ENCODE assay signal across 8 mouse cellular contexts in genomic region chr8:64204167-64204566, GRCm38 (mm10). TPM values are rescaled to one million over a fixed set of nuclear protein-coding genes. Genes with fewer than 3 reads are reported as not detected.
DNase-seq lines count a peak whose midpoint lies in the region; ATAC-seq and TF ChIP-seq lines count a peak whose summit lies in the region.

No protein-coding gene starts in this region.

- H3K36me3 ChIP-seq in forebrain, embryonic 16.5 days (ENCODE audit: control insufficient read depth, insufficient read depth), result no peaks in the 10 kb centered on the region
- no peaks in the 10 kb centered on the region for H3K36me3 ChIP-seq in heart, postnatal 0 days (replicated peaks; ENCODE audit: control insufficient read depth, insufficient read depth, low read length)
- H3K36me3 ChIP-seq in lung, embryonic 16.5 days (ENCODE audit: control insufficient read depth, insufficient read depth, low read length), result no peaks in the 10 kb centered on the region

- peaks cover 20% of the 10 kb centered on the region for H3K4me1 ChIP-seq in forebrain, embryonic 16.5 days (replicated peaks; ENCODE audit: control insufficient read depth, insufficient read depth, low read length)
- no peaks in the 10 kb centered on the region; the same call in 1 of the 2 replicates for H3K4me1 ChIP-seq in heart, postnatal 0 days (ENCODE audit: control insufficient read depth, insufficient read depth)
- H3K4me1 ChIP-seq in lung, embryonic 16.5 days (replicated peaks; ENCODE audit: control insufficient read depth, insufficient read depth, low read length), result peaks cover 11% of the 10 kb centered on the region; the same call in 1 of the 2 replicates

- ATAC-seq in forebrain, embryonic 16.5 days, result peak; percentile 74
- peak; percentile 88 for ATAC-seq in heart, postnatal 0 days (ENCODE audit: insufficient read depth, low read depth)
- peak; percentile 65 for ATAC-seq in lung, embryonic 16.5 days (ENCODE audit: low read depth)

- no peak overlapping the region for H3K27ac ChIP-seq in forebrain, embryonic 16.5 days (ENCODE audit: low read length)
- H3K27ac ChIP-seq in heart, postnatal 0 days (ENCODE audit: low read depth), result no peak overlapping the region
- H3K27ac ChIP-seq in lung, embryonic 16.5 days (ENCODE audit: low read length), result no peak overlapping the region

- DNase-seq in NIH3T3 (ENCODE audit: low read depth), result peak; percentile 75
- DNase-seq in cerebellum, adult 8-10 months, result peak; percentile 83
- DNase-seq in heart, postnatal 0 days (ENCODE audit: low spot score), result peak; percentile 42
- DNase-seq in kidney, postnatal 10 days, result peak; percentile 75
- DNase-seq in right cerebral cortex, adult 18-20 months, result peak; percentile 38
- DNase-seq in MN1 (ENCODE audit: low spot score), result no peak

- H3K9ac ChIP-seq in forebrain, embryonic 16.5 days (replicated peaks; ENCODE audit: low read depth, low read length), result no peak overlapping the region
- no peak overlapping the region for H3K9ac ChIP-seq in heart, postnatal 0 days (replicated peaks; ENCODE audit: low read depth, low read length)
- no peak overlapping the region for H3K9ac ChIP-seq in lung, embryonic 16.5 days (ENCODE audit: low read length)

- TF ChIP-seq CTCF in heart, postnatal 0 days (IDR thresholded peaks at IDR 0.05; ENCODE audit: low read depth), result peak; percentile 49

- H3K4me3 ChIP-seq in forebrain, embryonic 16.5 days (replicated peaks; ENCODE audit: low read length), result peak overlapping the region; percentile 76
- H3K4me3 ChIP-seq in heart, postnatal 0 days (ENCODE audit: low read depth, low read length), result peak overlapping the region; percentile 65
- H3K4me3 ChIP-seq in lung, embryonic 16.5 days (ENCODE audit: low read length), result peak overlapping the region; percentile 68

- H3K4me2 ChIP-seq in forebrain, embryonic 16.5 days (ENCODE audit: low read length), result peak overlapping the region; percentile 100
- H3K4me2 ChIP-seq in heart, postnatal 0 days (ENCODE audit: low read depth, low read length), result peak overlapping the region; percentile 97
- H3K4me2 ChIP-seq in lung, embryonic 16.5 days (ENCODE audit: low read depth, low read length), result peak overlapping the region; percentile 99

- no peaks in the 10 kb centered on the region for H3K9me3 ChIP-seq in forebrain, embryonic 16.5 days (ENCODE audit: control insufficient read depth, low read length)
- H3K9me3 ChIP-seq in heart, postnatal 0 days (replicated peaks; ENCODE audit: control insufficient read depth, low read length), result no peaks in the 10 kb centered on the region
- no peaks in the 10 kb centered on the region for H3K9me3 ChIP-seq in lung, embryonic 16.5 days (ENCODE audit: control insufficient read depth, low read length)

- no peak for TF ChIP-seq EP300 in heart, postnatal 0 days (IDR thresholded peaks at IDR 0.05; ENCODE audit: low read depth)

- H3K27me3 ChIP-seq in forebrain, embryonic 16.5 days (replicated peaks; ENCODE audit: control insufficient read depth, insufficient read depth, low read length), result peaks cover 7% of the 10 kb centered on the region
- H3K27me3 ChIP-seq in heart, postnatal 0 days (ENCODE audit: control insufficient read depth, insufficient read depth, low read length), result no peaks in the 10 kb centered on the region; the same call in 1 of the 2 replicates
- H3K27me3 ChIP-seq in lung, embryonic 16.5 days (ENCODE audit: control insufficient read depth, insufficient read depth, low read depth, low read length), result peaks cover 12% of the 10 kb centered on the region

- WGBS in forebrain, embryonic 16.5 days, result 2% methylated on average over 19 of the region's 19 CpGs
- WGBS in heart, postnatal 0 days, result 1% methylated on average over 19 of the region's 19 CpGs
- WGBS in lung, embryonic 16.5 days, result 1% methylated on average over 19 of the region's 19 CpGs

RNA-seq across cellular contexts. Expression of gene Tll1, which starts 1.9 kb away (rescaled TPM):
- polyA plus RNA-seq in forebrain, embryonic 16.5 days (2015; fragmentation: Nextera tagmentation; extraction: Ambion mirVana), result 1.6 and 1.7 TPM in 2 replicates
- 0.80 and 4.6 TPM in 2 replicates for total RNA-seq in heart, postnatal 0 days (2014; rRNA removed; ENCODE audit: low replicate concordance)
- 0.85 and 1.1 TPM in 2 replicates for polyA plus RNA-seq in heart, postnatal 0 days (2015; fragmentation: Nextera tagmentation; extraction: Ambion mirVana)
- 0.69 and 1.2 TPM in 2 replicates for polyA plus RNA-seq in lung, embryonic 16.5 days (2015; fragmentation: Nextera tagmentation; extraction: Ambion mirVana)
